Comparison of ENCODE assay signal across 23 mouse cellular contexts in genomic region chr3:152127144-152127543, GRCm38 (mm10). TPM values are rescaled to one million over a fixed set of nuclear protein-coding genes. Genes with fewer than 3 reads are reported as not detected.
DNase-seq lines count a peak whose midpoint lies in the region; ATAC-seq and TF ChIP-seq lines count a peak whose summit lies in the region.
"Had no signal": no experiment of that assay in that cellular context is flagged by ENCODE, and none has a peak within 500 bp of the region (broad histone marks: within the 10 kb centered on the region; RNA-seq: fewer than 3 reads in every experiment).

No protein-coding gene starts in this region.

- 75% methylated on average over 7 of the region's 7 CpGs for WGBS in heart, embryonic 10.5 days
- 78% methylated on average over 7 of the region's 7 CpGs for whole genome bisulfite sequencing in heart, embryonic 12.5 days

- no peak for ATAC-seq in heart, embryonic 12.5 days (ENCODE audit: insufficient number of reproducible peaks, low FRiP score)
- ATAC-seq: activated CD4-positive, CD25-positive, alpha-beta regulatory T cell, adult 4 months; forebrain, embryonic 14.5 days; hindbrain, embryonic 16.5 days; inflammation-experienced regulatory T-cells, adult 6 months; intestine, postnatal 0 days had no signal

- H3K79me2 ChIP-seq in C2C12 (ENCODE audit: control insufficient read depth, insufficient read depth) (no peaks in the 10 kb centered on the region), myocyte (ENCODE audit: control insufficient read depth, insufficient read depth) (no peaks in the 10 kb centered on the region)

- H3K4me2 ChIP-seq in heart, embryonic 12.5 days: no peak overlapping the region
- H3K4me2 ChIP-seq in myocyte (ENCODE audit: low read depth): peak overlapping the region; percentile 50
- H3K4me2 ChIP-seq: embryonic facial prominence, embryonic 12.5 days; heart, embryonic 13.5 days; hindbrain, embryonic 12.5 days had no signal

- peaks cover 12% of the 10 kb centered on the region for H3K4me1 ChIP-seq in heart, embryonic 10.5 days
- peaks cover 12% of the 10 kb centered on the region for H3K4me1 ChIP-seq in heart, embryonic 12.5 days (replicated peaks)
- H3K4me1 ChIP-seq: hindbrain, embryonic 12.5 days had no signal

- no peaks in the 10 kb centered on the region for H3K79me3 ChIP-seq in C2C12 (ENCODE audit: low read depth)

- DNase-seq in heart, embryonic 10.5 days (ENCODE audit: low spot score): peak; percentile 55
- peak; percentile 64 for DNase-seq in NIH3T3 (ENCODE audit: low read depth)
- no peak for DNase-seq in layer of hippocampus, adult 8-10 months (ENCODE audit: low spot score in 2 of 2)
- DNase-seq in kidney, adult 9 months: no peak
- DNase-seq: adrenal gland, adult 8-10 months; cerebellum, adult 2 months; cerebellum, postnatal 14 days; embryo, embryonic 11 days; gastrocnemius, postnatal 36 days; heart, postnatal 4 days; kidney, adult 8-10 months had no signal

- no peak overlapping the region for H3K9ac ChIP-seq in heart, embryonic 12.5 days
- H3K9ac ChIP-seq: embryonic facial prominence, embryonic 12.5 days; heart, embryonic 13.5 days; hindbrain, embryonic 12.5 days had no signal

- H3K9me3 ChIP-seq in heart, embryonic 10.5 days: no peaks in the 10 kb centered on the region
- H3K9me3 ChIP-seq in heart, embryonic 12.5 days (replicated peaks): no peaks in the 10 kb centered on the region
- H3K9me3 ChIP-seq: embryonic facial prominence, embryonic 12.5 days; heart, embryonic 13.5 days; hindbrain, embryonic 12.5 days had no signal

- no peak overlapping the region for H3K4me3 ChIP-seq in heart, embryonic 10.5 days
- H3K4me3 ChIP-seq in heart, embryonic 12.5 days: no peak overlapping the region
- H3K4me3 ChIP-seq in C2C12 (ENCODE audit: insufficient read depth, poor library complexity, severe bottlenecking) (no peak overlapping the region), myocyte (no peak overlapping the region)
- H3K4me3 ChIP-seq: embryonic facial prominence, embryonic 12.5 days; heart, adult 2 months; heart, embryonic 13.5 days; hindbrain, embryonic 12.5 days had no signal

- no peak overlapping the region for H3K27ac ChIP-seq in heart, embryonic 10.5 days
- H3K27ac ChIP-seq in heart, embryonic 12.5 days (ENCODE audit: poor library complexity, severe bottlenecking): no peak overlapping the region
- H3K27ac ChIP-seq: embryonic facial prominence, embryonic 12.5 days; heart, adult 2 months; heart, embryonic 13.5 days; hindbrain, embryonic 12.5 days had no signal

- no peaks in the 10 kb centered on the region for H3K27me3 ChIP-seq in heart, embryonic 10.5 days (ENCODE audit: insufficient read depth, poor library complexity, severe bottlenecking)
- H3K27me3 ChIP-seq in heart, embryonic 12.5 days (replicated peaks): no peaks in the 10 kb centered on the region
- H3K27me3 ChIP-seq in C2C12 (ENCODE audit: control insufficient read depth, insufficient read depth, insufficient read length) (no peaks in the 10 kb centered on the region), myocyte (ENCODE audit: control insufficient read depth, insufficient read depth, insufficient read length) (no peaks in the 10 kb centered on the region)
- H3K27me3 ChIP-seq: embryonic facial prominence, embryonic 12.5 days; heart, embryonic 13.5 days; hindbrain, embryonic 12.5 days had no signal

- TF ChIP-seq CTCF in C2C12 (IDR thresholded peaks at IDR 0.05; ENCODE audit: control insufficient read depth, insufficient read depth, insufficient read length): no peak

- no peak for TF ChIP-seq POLR2A in myocyte (IDR thresholded peaks at IDR 0.05; ENCODE audit: insufficient read length, low read depth)

- no peak overlapping the region for H3ac ChIP-seq in C2C12 (ENCODE audit: control insufficient read depth, insufficient read length, low read depth)
- H3ac ChIP-seq in myocyte (ENCODE audit: control insufficient read depth, insufficient read length): no peak overlapping the region

- H3K36me3 ChIP-seq in heart, embryonic 10.5 days: no peaks in the 10 kb centered on the region; the same call in 1 of the 2 replicates
- 0 out of 2 replicates have a peak, but pooled peaks cover 5% of the 10 kb centered on the region for H3K36me3 ChIP-seq in heart, embryonic 12.5 days
- H3K36me3 ChIP-seq in C2C12 (ENCODE audit: control insufficient read depth, insufficient read depth) (no peaks in the 10 kb centered on the region), myocyte (ENCODE audit: control insufficient read depth, insufficient read depth) (no peaks in the 10 kb centered on the region)
- H3K36me3 ChIP-seq: embryonic facial prominence, embryonic 12.5 days; hindbrain, embryonic 12.5 days had no signal

TF ChIP-seq in C2C12, 6 proteins besides CTCF, POLR2A, EP300 and RAD21:
- TF ChIP-seq CEBPB (IDR thresholded peaks at IDR 0.05; ENCODE audit: low read depth) (peak; percentile 49), MYOD1 (IDR thresholded peaks at IDR 0.05; ENCODE audit: control insufficient read depth, insufficient read length, low read depth) (peak; percentile 64), MAX (IDR thresholded peaks at IDR 0.05) (no peak)

TF ChIP-seq in myocyte, 11 proteins besides CTCF, POLR2A, EP300 and RAD21:
- TF ChIP-seq TCF3 (IDR thresholded peaks at IDR 0.05; ENCODE audit: insufficient read length, low read depth) (no peak), CEBPB (IDR thresholded peaks at IDR 0.05; ENCODE audit: insufficient read depth, poor library complexity, severe bottlenecking) (peak; percentile 42; the same call in 1 of the 2 replicates)

RNA-seq across cellular contexts. Expression of gene Gipc2, which starts 38.9 kb away (rescaled TPM):
- polyA plus RNA-seq in heart, embryonic 10.5 days (2016; fragmentation: Nextera tagmentation; extraction: Ambion mirVana): 4.2 and 10.8 TPM in 2 replicates
- 1.3 and 4.5 TPM in 2 replicates for polyA plus RNA-seq in heart, embryonic 12.5 days (2016; fragmentation: Nextera tagmentation; extraction: Ambion mirVana)
- polyA plus RNA-seq in C2C12 (2012; fragmentation: generic; extraction: Trizol): 1.2 TPM
- polyA plus RNA-seq in myocyte (2012; fragmentation: generic; extraction: Trizol): 0.16 TPM
- 1 to 10 TPM in 3 of 4 experiments, under 1 TPM in 1; 0.68 to 1.9 (median 1.5) TPM for total RNA-seq in layer of hippocampus, adult 8-10 months (2022)
- polyA plus RNA-seq: activated CD4-positive, CD25-positive, alpha-beta regulatory T cell, adult 4 months; inflammation-experienced regulatory T-cells, adult 6 months had no signal

Comparison
In these comparisons a context has a peak if more than half of its experiments do, and no peak if none do; other contexts are left out.
1. DNase-seq: peak in heart, embryonic 10.5 days (single experiment) and NIH3T3 (single experiment); none in layer of hippocampus, adult 8-10 months (0 of 2) and kidney, adult 9 months (single experiment).